Mouse (Mus musculus) liver, embryonic 14.5 days (tissue): Measurements from ENCODE around the gene Wdr4. TPM values are rescaled to one million over a fixed set of nuclear protein-coding genes. Genes with fewer than 3 reads are reported as not detected.

ENCODE experiments used
- ATAC-seq: fragments of 200-750 bp; cut with Nextera tagmentation; 2 replicates; pipeline ENCODE4 v1.8.0; 2017; ENCODE audit warnings: moderate number of reproducible peaks, mild to moderate bottlenecking, moderate library complexity; ENCODE audit not compliant: insufficient read depth
- DNase-seq, 3 experiments: peaks; one replicate each; pipeline ENCODE4 v3.0.0-alpha.2; 2012 to 2013; ENCODE audit warnings: low read depth in 3 of 3, low spot score in 3 of 3
- H3K27ac ChIP-seq: fragments of 300-500 bp; sonication (generic); 2 replicates; pipeline ENCODE4 v1.5.1; 2014; ENCODE audit warnings: moderate library complexity, mild to moderate bottlenecking, control low read depth, inconsistent platforms
- H3K27me3 ChIP-seq: fragments of 300-500 bp; sonication (generic); 2 replicates; pipeline ENCODE4 v1.6.1; 2014; ENCODE audit warnings: mild to moderate bottlenecking, low read length, moderate library complexity; ENCODE audit not compliant: control insufficient read depth, insufficient read depth
- H3K36me3 ChIP-seq: fragments of 300-500 bp; sonication (generic); replicated peaks from 2 replicates; pipeline ENCODE4 v1.6.1; 2014; ENCODE audit warnings: low read depth; ENCODE audit not compliant: control insufficient read depth, insufficient read depth
- H3K4me1 ChIP-seq, 2 experiments: fragments of 200-500 bp in 1 of 2; fragments of 300-500 bp in 1 of 2; sonication (generic) in 1 of 2; replicated peaks; 2 replicates each; pipeline ENCODE4 v1.6.1; 2012 to 2014; ENCODE audit warnings: antibody characterized with exemption in 1 of 2, inconsistent platforms in 1 of 2, low read length in 1 of 2; ENCODE audit not compliant: control insufficient read depth in 2 of 2, insufficient read depth in 2 of 2
- H3K4me2 ChIP-seq: fragments of 300-500 bp; sonication (generic); 2 replicates; pipeline ENCODE4 v1.6.1; 2014; ENCODE audit warnings: low read depth, mild to moderate bottlenecking, control low read depth, moderate library complexity
- H3K4me3 ChIP-seq, 2 experiments: fragments of 200-500 bp in 1 of 2; fragments of 300-500 bp in 1 of 2; sonication (generic) in 1 of 2; 2 replicates each; pipeline ENCODE4 v1.5.1; 2012 to 2014; ENCODE audit warnings: low read depth in 2 of 2, low read length in 2 of 2, mild to moderate bottlenecking in 2 of 2, control low read depth in 1 of 2, inconsistent platforms in 1 of 2, moderate library complexity in 1 of 2; ENCODE audit not compliant: insufficient read depth in 1 of 2
- H3K9ac ChIP-seq: fragments of 300-500 bp; sonication (generic); replicated peaks from 2 replicates; pipeline ENCODE4 v1.6.1; 2014; ENCODE audit warnings: mild to moderate bottlenecking, control low read depth, moderate library complexity
- H3K9me3 ChIP-seq: fragments of 300-500 bp; sonication (generic); 2 replicates; pipeline ENCODE4 v1.6.1; 2016; ENCODE audit warnings: low read length, mixed read lengths; ENCODE audit not compliant: control insufficient read depth
- CTCF ChIP-seq: IDR thresholded peaks from 2 replicates; pipeline ENCODE4 v1.5.1; 2016; ENCODE audit warnings: antibody characterized with exemption, low read depth, control low read depth
- EP300 ChIP-seq: IDR thresholded peaks from 2 replicates; pipeline ENCODE4 v1.6.1; 2016; ENCODE audit warnings: antibody characterized with exemption, low read depth
- WGBS: fragments of 180-500 bp; shearing (Covaris S2); extraction: QIAGEN DNeasy Blood & Tissue Kit; methylation state at CpG from one replicate; pipeline ENCODE4 v1.1.7; 2014; ENCODE audit not compliant: insufficient replicate concordance; 5-methylcytosine and 5-hydroxymethylcytosine counted together
- polyA plus RNA-seq, 2 experiments: library from polyadenylated mRNA; depleted of rRNA in 1 of 2; stranded (reverse) in 1 of 2; unstranded in 1 of 2; fragments of >200 nt; fragmentation: Nextera tagmentation in 1 of 2; extraction: Ambion mirVana in 1 of 2; gene quantifications; 2 replicates each; pipeline versions ENCODE4 v1.2.1 to v1.2.3; 2012 to 2014

Wdr4 gene
- polyA plus RNA-seq, 2 experiments, result 14.1 to 21.1 TPM

GRCm38 (mm10) chr17:31456723-31457567 lies 62.8 kb downstream of the Wdr4 start:
- 66% methylated on average over 18 of the region's 18 CpGs for WGBS
- Histone ChIP-seq H3K4me1 (no peaks in the 10 kb centered on the region), H3K9me3 (no peaks in the 10 kb centered on the region), H3K4me2 (no peak overlapping the region), H3K4me3 (no peak overlapping the region), H3K27ac (no peak overlapping the region), H3K9ac (no peak overlapping the region), H3K27me3 (no peaks in the 10 kb centered on the region), H3K36me3 (no peaks in the 10 kb centered on the region)
- no peak for DNase-seq
- ATAC-seq, result no peak
- no peak for TF ChIP-seq EP300

- Histone ChIP-seq H3K27ac (no peak overlapping the region), H3K4me2 (no peak overlapping the region), H3K27me3 (no peaks in the 10 kb centered on the region), H3K4me3 (no peak overlapping the region), H3K9ac (no peak overlapping the region), H3K4me1 (no peaks in the 10 kb centered on the region), H3K9me3 (no peaks in the 10 kb centered on the region), H3K36me3 (no peaks in the 10 kb centered on the region)
- DNase-seq (no peak), ATAC-seq (no peak)
- 66% methylated on average over 9 of the region's 9 CpGs for WGBS
- TF ChIP-seq EP300 (no peak), CTCF (no peak)
Measured at GRCm38 (mm10) chr17:31454056-31454455, 65.7 kb downstream of the Wdr4 start.

GRCm38 (mm10) chr17:31453476-31453875 lies 66.3 kb downstream of the Wdr4 start:
- Histone ChIP-seq H3K36me3 (no peaks in the 10 kb centered on the region), H3K4me1 (no peaks in the 10 kb centered on the region), H3K9ac (no peak overlapping the region), H3K4me2 (no peak overlapping the region), H3K27ac (no peak overlapping the region), H3K9me3 (no peaks in the 10 kb centered on the region), H3K27me3 (no peaks in the 10 kb centered on the region), H3K4me3 (no peak overlapping the region)
- no peak for TF ChIP-seq EP300
- no peak for TF ChIP-seq CTCF
- 64% methylated on average over 3 of the region's 3 CpGs for WGBS
- ATAC-seq (no peak), DNase-seq (no peak)

GRCm38 (mm10) chr17:31452816-31453215 lies 67.0 kb downstream of the Wdr4 start:
- no peaks in the 10 kb centered on the region for H3K9me3 ChIP-seq

GRCm38 (mm10) chr17:31451179-31451708 lies 68.5 kb downstream of the Wdr4 start:
- Histone ChIP-seq H3K9ac (no peak overlapping the region), H3K4me2 (no peak overlapping the region), H3K9me3 (no peaks in the 10 kb centered on the region), H3K27me3 (no peaks in the 10 kb centered on the region), H3K4me3 (no peak overlapping the region), H3K36me3 (no peaks in the 10 kb centered on the region), H3K4me1 (no peaks in the 10 kb centered on the region), H3K27ac (no peak overlapping the region)
- 41% methylated on average over 8 of the region's 8 CpGs for WGBS
- DNase-seq (no peak), ATAC-seq (no peak)
- TF ChIP-seq CTCF, result no peak
- no peak for TF ChIP-seq EP300

More at GRCm38 (mm10) chr17:31452816-31453215, 67.0 kb downstream of the Wdr4 start:
- DNase-seq (no peak), ATAC-seq (no peak)
- H3K4me2 ChIP-seq, result no peak overlapping the region
- H3K27ac ChIP-seq, result no peak overlapping the region
- TF ChIP-seq CTCF (no peak), EP300 (no peak)
- H3K4me3 ChIP-seq, result no peak overlapping the region
- H3K27me3 ChIP-seq, result no peaks in the 10 kb centered on the region
- no peaks in the 10 kb centered on the region for H3K36me3 ChIP-seq
- no peak overlapping the region for H3K9ac ChIP-seq
- no peaks in the 10 kb centered on the region for H3K4me1 ChIP-seq
- 54% methylated on average over 2 of the region's 2 CpGs for WGBS
